Mouse (Mus musculus) erythroid progenitor cell, adult 5-6 weeks (primary cell): ENCODE measurements around the gene Hist1h2ah. TPM values are rescaled to one million over a fixed set of nuclear protein-coding genes. Genes with fewer than 3 reads are reported as not detected.

Source experiments
- ATAC-seq: replicated peaks from 2 replicates; pipeline ENCODE4 v1.8.0; 2016; ENCODE audit warnings: moderate number of reproducible peaks, mild to moderate bottlenecking, moderate TSS enrichment, inconsistent platforms; ENCODE audit not compliant: poor library complexity, low FRiP score, severe bottlenecking
- total RNA-seq, 2 experiments: library from RNA; stranded (forward) in 1 of 2; stranded (reverse) in 1 of 2; fragments of 150-400 nt in 1 of 2; fragments of 186-747, 209-891 nt in 1 of 2; gene quantifications; 2 replicates each; pipeline versions ENCODE4 v1.2.3 to v1.2.4; 2015 to 2017; ENCODE audit warnings: low replicate concordance in 2 of 2

Gene Hist1h2ah
- total RNA-seq, 2 experiments from 2014 or later, result 4.6 to 2,615 TPM

GRCm38 (mm10) chr13:22015479-22016450 lies 19.6 kb downstream of the Hist1h2ah start:
- peak; percentile 72 for ATAC-seq

- no peak for ATAC-seq
These were observed 20.9 kb downstream of the Hist1h2ah start for GRCm38 (mm10) chr13:22014411-22014845.

- ATAC-seq, result no peak
These were observed 21.7 kb downstream of the Hist1h2ah start for GRCm38 (mm10) chr13:22013716-22014115.

- no peak for ATAC-seq
These were observed 25.7 kb downstream of the Hist1h2ah start, which contains the start of gene Prss16 for GRCm38 (mm10) chr13:22009642-22010041. Gene Prss16, minus strand, starts transcription at chr13:22009742.

DNA sequence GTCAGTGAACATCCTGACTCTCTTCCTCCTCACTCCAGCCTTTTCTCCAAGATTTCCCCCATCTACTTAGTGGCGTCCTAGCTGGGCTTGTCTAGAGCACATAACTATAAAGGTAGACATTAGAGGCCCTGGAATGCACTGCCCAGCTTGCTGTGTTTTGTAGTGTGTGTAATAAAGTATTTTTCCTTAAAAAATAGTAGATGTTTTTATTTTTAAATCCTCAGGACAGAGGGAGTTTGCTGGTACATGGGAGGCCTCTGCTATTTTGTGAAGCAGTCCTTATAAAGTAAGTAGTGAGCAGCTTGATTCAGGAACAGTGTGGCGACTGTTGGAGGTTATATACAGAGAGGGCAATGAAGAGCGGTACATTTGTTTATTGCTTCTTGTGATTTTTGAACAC lies 26.7 kb downstream of the Hist1h2ah start:
- no peak for ATAC-seq

DNA sequence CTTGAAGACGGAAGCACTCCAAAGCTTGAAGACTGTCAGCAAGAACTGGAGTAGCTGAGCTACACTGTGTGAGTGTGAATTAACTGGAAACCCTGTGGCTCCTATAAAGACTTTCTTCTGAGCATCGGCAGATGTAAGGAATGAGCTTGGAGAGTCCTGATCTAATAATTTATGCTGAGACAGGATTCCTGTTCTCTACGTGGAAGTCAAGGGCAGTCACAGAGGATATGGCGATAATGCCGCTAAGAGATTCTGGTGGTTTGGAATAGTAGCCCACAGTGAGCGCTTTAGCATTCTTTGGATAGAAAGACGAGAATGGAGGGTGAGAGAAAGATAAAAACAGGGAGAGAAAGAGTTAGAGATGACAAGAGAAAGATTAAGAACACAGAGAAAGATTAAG lies 27.5 kb downstream of the Hist1h2ah start:
- no peak for ATAC-seq

- no peak for ATAC-seq
These were observed 28.3 kb downstream of the Hist1h2ah start for GRCm38 (mm10) chr13:22007121-22007510.

DNA sequence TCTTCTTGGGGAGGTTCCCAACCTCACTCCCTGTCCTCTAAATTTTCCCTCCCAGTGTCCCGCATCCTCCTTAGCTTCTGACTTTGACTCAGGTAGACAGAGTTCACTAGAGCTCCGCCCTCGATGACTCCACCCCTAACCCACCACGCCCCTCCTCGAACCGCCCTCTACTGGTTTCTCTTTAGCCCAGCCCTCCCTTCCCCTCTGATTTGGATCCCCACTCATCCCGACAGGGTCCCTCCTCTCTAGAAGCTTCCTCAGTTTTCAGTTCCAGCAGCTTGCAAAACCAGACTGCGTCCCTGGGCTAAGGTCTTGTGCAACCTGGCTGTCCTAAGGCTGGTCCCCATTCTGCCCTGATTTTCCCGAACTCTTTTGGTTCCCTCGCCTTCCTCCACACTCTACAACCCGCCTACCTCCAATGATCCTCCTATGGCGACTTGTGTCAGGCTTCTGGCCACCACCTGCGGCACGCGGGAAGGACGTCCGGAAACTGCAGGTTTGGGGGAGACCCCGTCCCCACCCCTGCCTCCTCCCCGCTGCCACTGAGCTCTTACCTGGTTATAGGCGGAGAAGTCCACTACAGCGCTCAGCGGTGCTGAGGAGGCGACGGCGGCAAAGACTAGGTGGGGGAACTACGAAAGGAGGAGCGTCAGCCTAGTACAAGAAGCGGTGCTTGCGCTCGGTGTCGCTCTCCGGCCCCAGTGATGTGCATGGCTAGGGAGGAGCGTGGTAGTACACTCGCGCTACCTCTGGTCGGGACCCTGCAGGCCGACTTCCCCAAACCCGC lies 28.8 kb downstream of the Hist1h2ah start:
- peak; percentile 42 for ATAC-seq

DNA sequence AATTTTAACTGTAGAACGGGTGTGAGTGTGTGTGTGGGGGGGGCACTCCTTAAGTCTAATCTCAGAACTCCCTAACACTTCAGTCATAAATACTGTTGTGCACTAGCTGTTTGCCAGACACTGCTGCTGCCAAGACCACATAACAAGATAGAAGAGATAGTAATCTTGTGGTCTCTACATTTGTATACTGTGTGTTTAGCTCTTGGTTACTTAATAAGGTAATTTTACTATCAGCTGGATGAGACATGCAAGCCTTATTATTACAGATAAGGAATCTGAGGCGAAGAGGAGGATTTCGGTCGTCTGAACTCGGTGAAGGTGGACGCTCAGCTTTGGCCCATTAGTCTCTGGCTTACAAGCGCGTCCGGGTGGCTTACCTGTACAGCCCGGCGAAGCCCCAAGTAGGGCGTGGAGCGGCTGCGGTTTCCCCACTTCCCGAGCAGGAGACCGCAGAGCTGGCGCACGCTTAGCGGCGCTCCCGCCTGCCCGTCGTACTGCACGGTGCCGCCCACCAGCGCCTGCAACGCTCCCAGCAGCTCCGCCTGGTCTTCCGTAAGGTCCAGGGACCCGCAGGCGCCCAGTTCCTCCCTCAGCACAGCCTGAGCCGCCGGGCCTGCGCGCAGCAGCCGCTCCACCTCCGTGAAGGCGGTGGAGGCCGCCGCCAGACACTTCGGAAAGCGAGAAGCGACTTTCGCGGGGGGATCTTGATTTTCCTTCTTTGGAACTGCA lies 29.6 kb downstream of the Hist1h2ah start:
- peak; percentile 23; the same call in 1 of the 2 replicates for ATAC-seq

DNA sequence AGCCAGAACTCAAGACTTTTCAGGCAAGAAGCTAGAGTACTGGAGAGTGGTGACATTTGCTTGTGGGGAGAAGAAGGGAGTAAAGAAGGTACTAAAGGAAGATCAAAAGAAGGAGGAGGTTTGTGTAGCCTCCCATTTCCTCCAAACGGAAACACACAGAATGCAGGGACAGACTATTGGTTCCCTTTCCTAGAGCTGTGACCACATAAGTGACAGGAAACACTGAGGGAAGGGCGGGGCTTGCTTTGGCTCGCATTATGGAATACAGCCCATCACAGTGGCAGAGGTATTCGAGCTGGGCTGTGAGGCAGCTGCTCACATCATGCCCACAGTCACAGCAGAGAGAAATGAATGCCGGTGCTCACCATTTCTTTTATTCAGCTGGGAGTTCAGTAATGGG lies 33.5 kb downstream of the Hist1h2ah start:
- ATAC-seq, result no peak

DNA sequence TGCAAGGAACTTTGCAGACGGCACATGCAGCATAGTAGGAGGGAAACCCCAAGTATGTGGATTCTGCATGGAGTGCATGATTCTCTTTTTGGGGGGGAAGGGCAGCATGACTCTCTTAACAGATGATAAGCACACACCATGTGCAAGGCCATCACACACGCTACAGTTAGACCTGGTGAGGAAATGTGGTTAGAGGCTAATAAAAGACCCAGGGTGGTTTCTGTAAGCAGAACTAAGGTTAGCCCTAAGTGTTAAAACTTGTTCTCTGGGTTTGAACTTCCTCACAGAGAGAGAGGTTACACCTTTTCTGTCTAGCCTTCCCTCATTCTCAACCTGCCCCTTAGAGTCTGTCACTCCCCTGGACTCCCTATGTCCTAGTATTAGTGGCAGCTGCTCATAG lies 34.0 kb downstream of the Hist1h2ah start:
- ATAC-seq, result no peak

DNA sequence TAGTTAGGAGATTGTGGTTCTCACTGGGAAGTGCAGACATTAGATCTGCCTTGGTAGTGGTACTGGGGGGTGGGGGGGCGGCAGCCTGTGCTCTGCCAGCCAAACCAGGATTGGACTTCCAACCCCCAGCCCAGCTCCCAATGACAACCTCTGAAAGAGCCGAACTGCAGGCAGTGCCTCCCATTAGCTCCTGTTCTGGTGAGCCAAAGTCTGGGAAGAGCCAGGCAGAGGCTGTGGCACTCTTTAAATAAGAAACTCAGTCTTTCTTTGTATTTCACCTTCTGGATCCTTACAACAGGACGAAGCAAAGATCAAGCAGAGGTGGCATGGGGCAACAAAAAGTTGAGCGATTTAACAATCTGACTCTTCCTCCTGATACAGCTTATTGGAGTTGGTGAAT lies 36.2 kb downstream of the Hist1h2ah start:
- no peak for ATAC-seq

GRCm38 (mm10) chr13:21998412-21998811 lies 37.0 kb downstream of the Hist1h2ah start:
- ATAC-seq, result no peak

DNA sequence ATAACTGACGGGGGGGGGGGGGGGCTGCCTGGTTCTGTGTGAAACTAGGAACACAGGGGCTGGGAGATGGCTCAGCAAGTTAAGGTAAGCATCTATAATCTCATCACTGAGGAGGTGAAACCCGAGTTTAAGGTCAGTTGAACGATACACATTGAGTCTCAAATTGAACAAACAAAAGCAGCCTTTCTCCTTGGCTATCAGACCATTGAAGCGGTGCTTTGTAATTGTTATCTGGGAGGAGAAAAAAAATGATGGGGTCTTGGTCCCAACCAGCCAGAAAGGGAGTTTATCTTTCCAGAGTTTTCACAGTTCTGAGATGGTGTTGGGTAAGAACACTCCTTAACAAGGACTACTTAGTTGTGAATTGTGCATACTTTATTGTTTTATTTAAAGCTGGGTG lies 37.5 kb downstream of the Hist1h2ah start:
- no peak for ATAC-seq

- ATAC-seq, result no peak
These were observed 38.1 kb downstream of the Hist1h2ah start for GRCm38 (mm10) chr13:21997201-21997820.

GRCm38 (mm10) chr13:21996840-21997185 lies 38.6 kb downstream of the Hist1h2ah start:
- no peak for ATAC-seq

DNA sequence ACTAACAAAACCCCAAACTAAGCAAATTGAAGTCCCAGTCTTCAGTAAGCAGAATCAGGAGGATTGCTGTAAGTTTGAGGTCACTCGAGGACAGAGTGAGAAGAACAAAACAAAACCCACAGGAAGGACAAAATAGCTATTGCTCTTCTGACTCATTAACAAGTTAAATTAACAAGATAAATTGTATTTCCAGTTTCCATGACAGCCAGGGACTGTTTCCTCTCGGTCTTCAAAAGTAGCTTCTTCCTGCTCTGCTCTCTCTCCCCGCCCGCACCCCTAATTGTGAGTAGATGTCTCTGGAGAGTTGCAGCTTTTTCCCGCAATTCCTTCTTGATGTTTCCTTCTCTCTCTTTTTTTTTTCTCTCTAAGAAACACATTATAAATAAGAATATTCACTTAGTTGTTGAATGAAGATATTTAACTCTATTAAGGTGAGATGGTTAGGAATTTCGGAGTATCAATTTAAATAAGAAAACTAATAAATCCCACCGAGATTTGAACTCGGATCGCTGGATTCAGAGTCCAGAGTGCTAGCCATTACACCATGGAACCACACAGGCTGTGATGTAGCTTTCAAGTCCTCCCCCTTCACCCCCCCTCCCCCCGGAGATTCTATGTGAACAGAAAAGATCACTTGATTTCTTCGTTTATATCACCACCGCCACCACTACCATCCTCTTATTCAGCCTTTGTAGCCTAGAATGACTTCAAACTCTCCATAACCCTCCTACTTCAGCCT lies 39.1 kb downstream of the Hist1h2ah start:
- ATAC-seq, result no peak

- no peak for ATAC-seq
These were observed 39.9 kb downstream of the Hist1h2ah start for GRCm38 (mm10) chr13:21995331-21995914.

- no peak for ATAC-seq
These were observed 40.5 kb downstream of the Hist1h2ah start for GRCm38 (mm10) chr13:21994896-21995295.
